8 mouse cellular contexts compared by ENCODE assay signal in the genomic region with DNA sequence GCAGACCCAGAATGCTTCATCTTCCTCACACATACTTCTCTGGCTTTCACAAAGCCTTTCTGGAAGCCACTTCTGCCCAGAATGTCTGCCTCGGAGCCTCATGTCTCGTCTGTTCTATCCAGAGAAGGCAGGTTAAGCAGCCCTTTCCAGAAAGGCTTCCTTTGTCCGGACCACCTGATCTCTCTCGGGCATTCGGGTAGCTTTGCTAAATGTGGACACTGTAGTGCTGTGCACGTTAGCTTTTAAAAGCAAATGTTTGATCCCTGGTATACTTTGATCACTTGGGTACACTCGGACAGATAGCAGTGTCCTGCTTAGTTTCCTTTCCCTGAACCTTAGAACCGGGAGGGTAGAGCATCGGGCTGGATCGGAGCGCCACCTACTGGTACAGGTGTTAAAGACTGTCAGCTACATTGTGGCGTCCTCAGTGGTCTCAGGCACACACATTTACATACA. TPM values are rescaled to one million over a fixed set of nuclear protein-coding genes. Genes with fewer than 3 reads are reported as not detected.
A peak's percentile ranks its signal among the peaks of the same experiment; 100 is the strongest.
DNase-seq lines count a peak whose midpoint lies in the region; ATAC-seq and TF ChIP-seq lines count a peak whose summit lies in the region.

No protein-coding gene starts in this region.

- H3K4me1 ChIP-seq in intestine, postnatal 0 days (replicated peaks; ENCODE audit: control insufficient read depth, insufficient read depth, low read length): no peaks in the 10 kb centered on the region
- H3K4me1 ChIP-seq in midbrain, embryonic 11.5 days (ENCODE audit: control insufficient read depth, insufficient read depth, low read length): no peaks in the 10 kb centered on the region

- no peaks in the 10 kb centered on the region for H3K36me3 ChIP-seq in intestine, postnatal 0 days (ENCODE audit: control insufficient read depth, insufficient read depth)
- no peaks in the 10 kb centered on the region for H3K36me3 ChIP-seq in midbrain, embryonic 11.5 days (ENCODE audit: control insufficient read depth, insufficient read depth, low read length)

- 9% methylated on average over 12 of the region's 12 CpGs for WGBS in intestine, postnatal 0 days
- 13% methylated on average over 12 of the region's 12 CpGs for WGBS in midbrain, embryonic 11.5 days

- ATAC-seq in granulocyte monocyte progenitor cell, adult 5-6 weeks (replicated peaks; ENCODE audit: poor library complexity, severe bottlenecking): peak; percentile 84
- ATAC-seq in intestine, postnatal 0 days: peak; percentile 66; the same call in 1 of the 2 replicates
- peak; percentile 76; the same call in 1 of the 2 replicates for ATAC-seq in midbrain, embryonic 11.5 days (ENCODE audit: low FRiP score)

- H3K9ac ChIP-seq in intestine, postnatal 0 days (ENCODE audit: low read depth, low read length): no peak overlapping the region
- H3K9ac ChIP-seq in midbrain, embryonic 11.5 days (ENCODE audit: low read length): peak overlapping the region; percentile 39

- intact Hi-C loops in left cerebral cortex, postnatal 4 days (cut with DNase I): loop anchor here (5.0 kb wide), 1 partner anchor 761 kb away; no protein-coding TSS in a partner anchor

- H3K27me3 ChIP-seq in intestine, postnatal 0 days (replicated peaks; ENCODE audit: control insufficient read depth, insufficient read depth, low read length): no peaks in the 10 kb centered on the region
- H3K27me3 ChIP-seq in midbrain, embryonic 11.5 days (ENCODE audit: control insufficient read depth, insufficient read depth, low read length): no peaks in the 10 kb centered on the region

- peak overlapping the region; percentile 69 for H3K4me2 ChIP-seq in intestine, postnatal 0 days (replicated peaks; ENCODE audit: low read depth)
- H3K4me2 ChIP-seq in midbrain, embryonic 11.5 days: peak overlapping the region; percentile 35

- DNase-seq in adrenal gland, postnatal 10 days: peak; percentile 85
- DNase-seq in embryo, embryonic 9.5 days (ENCODE audit: extremely low spot score): peak; percentile 80
- peak; percentile 88 for DNase-seq in left cerebral cortex, postnatal 4 days
- DNase-seq in midbrain, embryonic 11.5 days (ENCODE audit: low spot score, missing footprints): peak; percentile 98
- peak; percentile 90 for DNase-seq in right cerebral cortex, postnatal 4 days
- peak; percentile 69 for DNase-seq in yolk sac, embryonic 10.5 days (ENCODE audit: low spot score)

- peak; percentile 97 for TF ChIP-seq CTCF in intestine, postnatal 0 days (IDR thresholded peaks at IDR 0.05; ENCODE audit: low read depth)

- peak overlapping the region; percentile 34 for H3K4me3 ChIP-seq in intestine, postnatal 0 days (ENCODE audit: low read depth, low read length)
- no peak overlapping the region for H3K4me3 ChIP-seq in midbrain, embryonic 11.5 days (ENCODE audit: low read depth, low read length)

- H3K9me3 ChIP-seq in intestine, postnatal 0 days (ENCODE audit: control insufficient read depth): no peaks in the 10 kb centered on the region
- H3K9me3 ChIP-seq in midbrain, embryonic 11.5 days (ENCODE audit: control insufficient read depth, low read length): no peaks in the 10 kb centered on the region

- no peak overlapping the region for H3K27ac ChIP-seq in intestine, postnatal 0 days (ENCODE audit: low read depth, low read length)
- H3K27ac ChIP-seq in midbrain, embryonic 11.5 days (ENCODE audit: low read depth, low read length): no peak overlapping the region

RNA-seq across cellular contexts. Expression of gene Mns1, which starts 29.7 kb away (rescaled TPM):
- total RNA-seq in adrenal gland, postnatal 10 days (2021): 1 to 10 TPM; 3.7 to 3.8 TPM
- total RNA-seq in granulocyte monocyte progenitor cell, adult 5-6 weeks (2014; fragmentation: Nextera tagmentation): 22.2 and 32.6 TPM in 2 replicates
- 54.5 and 87.7 TPM in 2 replicates for total RNA-seq in granulocyte monocyte progenitor cell, adult 5-6 weeks (2017)
- 4.0 and 4.2 TPM in 2 replicates for polyA plus RNA-seq in intestine, postnatal 0 days (2015; fragmentation: Nextera tagmentation; extraction: Ambion mirVana)
- 1 to 10 TPM; 2.3 TPM for total RNA-seq in left cerebral cortex, postnatal 4 days (2021)
- 48.8 and 57.0 TPM in 2 replicates for polyA plus RNA-seq in midbrain, embryonic 11.5 days (2014; fragmentation: Nextera tagmentation; extraction: Ambion mirVana)

Comparison
In these comparisons a context has a peak if more than half of its experiments do, and no peak if none do; other contexts are left out.
1. RNA of gene Mns1, which starts 29.7 kb away (total RNA-seq): 22.2 to 87.7 TPM in granulocyte monocyte progenitor cell, adult 5-6 weeks; 3.7 to 3.8 TPM in adrenal gland, postnatal 10 days and 2.3 TPM in left cerebral cortex, postnatal 4 days; every median in the first group is over 4 times any median in the second.
2. Peak in every context shown above with its lines, with median percentiles within 50 percentile points of each other: DNase-seq and ATAC-seq.